Comparison of ENCODE assay signal across 19 mouse cellular contexts in the genomic region with DNA sequence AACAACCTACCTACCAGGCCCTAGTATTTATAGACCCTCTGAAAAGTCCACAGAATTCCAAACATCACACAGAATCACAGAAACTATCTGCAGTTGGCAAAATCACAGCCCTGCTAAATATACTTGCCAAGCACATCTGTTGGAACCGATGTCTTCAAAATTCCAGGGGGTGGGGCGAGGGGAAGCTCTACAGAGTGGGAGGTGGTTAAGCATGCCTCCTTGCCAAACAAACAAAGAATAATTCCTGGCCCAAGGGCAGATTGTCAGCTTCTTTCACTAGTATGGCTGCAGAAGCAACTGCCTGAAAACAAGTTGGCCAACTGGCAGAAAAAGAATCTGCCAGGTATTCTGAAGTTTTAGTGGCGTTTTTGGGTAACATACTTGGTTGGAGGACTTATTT. TPM values are rescaled to one million over a fixed set of nuclear protein-coding genes. Genes with fewer than 3 reads are reported as not detected.
DNase-seq lines count a peak whose midpoint lies in the region; ATAC-seq and TF ChIP-seq lines count a peak whose summit lies in the region.
"Had no signal": no experiment of that assay in that cellular context is flagged by ENCODE, and none has a peak within 500 bp of the region (broad histone marks: within the 10 kb centered on the region; RNA-seq: fewer than 3 reads in every experiment).

No protein-coding gene starts in this region.

- no peak overlapping the region for H3K4me3 ChIP-seq in intestine, postnatal 0 days (ENCODE audit: low read depth, low read length)
- no peak overlapping the region for H3K4me3 ChIP-seq in forebrain, embryonic 14.5 days (ENCODE audit: low read depth, low read length)
- H3K4me3 ChIP-seq: embryonic facial prominence, embryonic 12.5 days; hindbrain, embryonic 13.5 days; midbrain, embryonic 10.5 days; neural tube, embryonic 13.5 days had no signal

- H3K27ac ChIP-seq in intestine, postnatal 0 days (ENCODE audit: low read depth, low read length), result 0 out of 2 replicates have a peak overlapping the region, but pooled peaks have one; percentile 8
- no peak overlapping the region for H3K27ac ChIP-seq in forebrain, embryonic 14.5 days (ENCODE audit: low read depth, low read length)
- H3K27ac ChIP-seq: embryonic facial prominence, embryonic 12.5 days; hindbrain, embryonic 13.5 days; midbrain, embryonic 10.5 days; neural tube, embryonic 13.5 days; stomach, postnatal 0 days had no signal

- no peak overlapping the region for H3K9ac ChIP-seq in intestine, postnatal 0 days (ENCODE audit: low read depth, low read length)
- no peak overlapping the region for H3K9ac ChIP-seq in forebrain, embryonic 14.5 days (ENCODE audit: low read length)
- H3K9ac ChIP-seq: embryonic facial prominence, embryonic 12.5 days; hindbrain, embryonic 13.5 days; neural tube, embryonic 13.5 days had no signal

- H3K4me1 ChIP-seq in intestine, postnatal 0 days (replicated peaks; ENCODE audit: control insufficient read depth, insufficient read depth, low read length), result no peaks in the 10 kb centered on the region
- H3K4me1 ChIP-seq in forebrain, embryonic 14.5 days (ENCODE audit: control insufficient read depth, insufficient read depth, low read length), result no peaks in the 10 kb centered on the region
- H3K4me1 ChIP-seq: embryonic facial prominence, embryonic 12.5 days; hindbrain, embryonic 13.5 days; midbrain, embryonic 10.5 days; neural tube, embryonic 13.5 days had no signal

- no peak for TF ChIP-seq CTCF in intestine, postnatal 0 days (IDR thresholded peaks at IDR 0.05; ENCODE audit: low read depth)

- H3K27me3 ChIP-seq in intestine, postnatal 0 days (replicated peaks; ENCODE audit: control insufficient read depth, insufficient read depth, low read length), result no peaks in the 10 kb centered on the region
- no peaks in the 10 kb centered on the region for H3K27me3 ChIP-seq in forebrain, embryonic 14.5 days (replicated peaks; ENCODE audit: control insufficient read depth, insufficient read depth, low read length)
- H3K27me3 ChIP-seq: embryonic facial prominence, embryonic 12.5 days; hindbrain, embryonic 13.5 days; neural tube, embryonic 13.5 days had no signal

- no peaks in the 10 kb centered on the region for H3K9me3 ChIP-seq in intestine, postnatal 0 days (ENCODE audit: control insufficient read depth)
- H3K9me3 ChIP-seq in forebrain, embryonic 14.5 days (replicated peaks; ENCODE audit: control insufficient read depth, low read length), result no peaks in the 10 kb centered on the region
- H3K9me3 ChIP-seq: embryonic facial prominence, embryonic 12.5 days; G1E; hindbrain, embryonic 13.5 days; midbrain, embryonic 10.5 days; neural tube, embryonic 13.5 days had no signal

- 63% methylated on average over 3 of the region's 3 CpGs for whole genome bisulfite sequencing in intestine, postnatal 0 days
- WGBS in forebrain, embryonic 14.5 days, result 74% methylated on average over 3 of the region's 3 CpGs

- peak; percentile 28 for DNase-seq in adrenal gland, adult 2 months
- no peak for DNase-seq in adrenal gland, adult 18-20 months (ENCODE audit: low spot score in 2 of 2)
- peak; percentile 18 for DNase-seq in ovary, postnatal 14 days (ENCODE audit: low spot score)
- DNase-seq in ovary, postnatal 10 days (ENCODE audit: low spot score), result no peak
- DNase-seq in forebrain, embryonic 14.5 days (ENCODE audit: low spot score), result no peak
- no peak for DNase-seq in left cerebral cortex, postnatal 36 days (ENCODE audit: low spot score in 2 of 2)
- no peak for DNase-seq in natural killer cell, adult 2 months (ENCODE audit: low spot score in 2 of 2)
- DNase-seq: adrenal gland, adult 8-10 months; cerebellum, adult 8-10 months; right cerebral cortex, postnatal 25 days had no signal

- ATAC-seq in intestine, postnatal 0 days, result no peak
- no peak for ATAC-seq in forebrain, embryonic 14.5 days

- H3K36me3 ChIP-seq in intestine, postnatal 0 days (ENCODE audit: control insufficient read depth, insufficient read depth), result no peaks in the 10 kb centered on the region
- H3K36me3 ChIP-seq in forebrain, embryonic 14.5 days (ENCODE audit: control insufficient read depth, insufficient read depth, low read length), result no peaks in the 10 kb centered on the region
- H3K36me3 ChIP-seq: embryonic facial prominence, embryonic 12.5 days; G1E; hindbrain, embryonic 13.5 days; midbrain, embryonic 10.5 days; neural tube, embryonic 13.5 days had no signal

- no peak overlapping the region for H3K4me2 ChIP-seq in intestine, postnatal 0 days (replicated peaks; ENCODE audit: low read depth)
- H3K4me2 ChIP-seq in forebrain, embryonic 14.5 days (ENCODE audit: low read length), result no peak overlapping the region
- H3K4me2 ChIP-seq: embryonic facial prominence, embryonic 12.5 days; hindbrain, embryonic 13.5 days; liver, embryonic 11.5 days; neural tube, embryonic 13.5 days had no signal

- intact Hi-C loops in left cerebral cortex, postnatal 36 days (cut with DNase I), result no loop called here

RNA-seq across cellular contexts. Expression of gene Rnase10, which starts 9.7 kb away (rescaled TPM):
- under 1 TPM; 0.24 to 0.26 TPM for total RNA-seq in adrenal gland, adult 2 months (2021)
- polyA plus RNA-seq in adrenal gland, adult 2 months (2012; rRNA removed), result not detected in 2 replicates
- total RNA-seq in adrenal gland, adult 18-20 months (2021), result not detected
- polyA plus RNA-seq in intestine, postnatal 0 days (2015; fragmentation: Nextera tagmentation; extraction: Ambion mirVana), result 0.16 and 0.29 TPM in 2 replicates
- not detected in 2 replicates for polyA plus RNA-seq in forebrain, embryonic 14.5 days (2014; fragmentation: Nextera tagmentation; extraction: Ambion mirVana)
- total RNA-seq in left cerebral cortex, postnatal 36 days (2021), result under 1 TPM; 0.20 to 0.25 TPM
- total RNA-seq: layer of hippocampus, postnatal 25 days had no signal
- polyA plus RNA-seq: embryonic facial prominence, embryonic 12.5 days; G1E; hindbrain, embryonic 13.5 days; liver, embryonic 11.5 days; midbrain, embryonic 10.5 days; neural tube, embryonic 13.5 days had no signal

RNA-seq across cellular contexts. Expression of gene Rnase9, which starts 24.4 kb away (rescaled TPM):
- not detected for total RNA-seq in adrenal gland, adult 2 months (2021)
- polyA plus RNA-seq in adrenal gland, adult 2 months (2012; rRNA removed), result not detected in 2 replicates
- total RNA-seq in adrenal gland, adult 18-20 months (2021), result not detected
- polyA plus RNA-seq in intestine, postnatal 0 days (2015; fragmentation: Nextera tagmentation; extraction: Ambion mirVana), result not detected in 2 replicates
- not detected in 2 replicates for polyA plus RNA-seq in forebrain, embryonic 14.5 days (2014; fragmentation: Nextera tagmentation; extraction: Ambion mirVana)
- not detected for total RNA-seq in left cerebral cortex, postnatal 36 days (2021)
- total RNA-seq: adrenal gland, adult 8-10 months; layer of hippocampus, postnatal 25 days had no signal
- polyA plus RNA-seq: embryonic facial prominence, embryonic 12.5 days; G1E; hindbrain, embryonic 13.5 days; liver, embryonic 11.5 days; midbrain, embryonic 10.5 days; neural tube, embryonic 13.5 days; stomach, postnatal 0 days had no signal

RNA-seq across cellular contexts. Expression of gene Rnase11, which starts 32.7 kb away (rescaled TPM):
- not detected for total RNA-seq in adrenal gland, adult 2 months (2021)
- not detected in 2 replicates for polyA plus RNA-seq in adrenal gland, adult 2 months (2012; rRNA removed)
- total RNA-seq in adrenal gland, adult 18-20 months (2021), result not detected
- polyA plus RNA-seq in intestine, postnatal 0 days (2015; fragmentation: Nextera tagmentation; extraction: Ambion mirVana), result not detected in 2 replicates
- not detected in 2 replicates for polyA plus RNA-seq in forebrain, embryonic 14.5 days (2014; fragmentation: Nextera tagmentation; extraction: Ambion mirVana)
- not detected for total RNA-seq in left cerebral cortex, postnatal 36 days (2021)
- total RNA-seq: adrenal gland, adult 8-10 months; layer of hippocampus, postnatal 25 days had no signal
- polyA plus RNA-seq: embryonic facial prominence, embryonic 12.5 days; G1E; hindbrain, embryonic 13.5 days; liver, embryonic 11.5 days; midbrain, embryonic 10.5 days; neural tube, embryonic 13.5 days; stomach, postnatal 0 days had no signal

RNA-seq across cellular contexts. Expression of gene Rnase12, which starts 40.2 kb away (rescaled TPM):
- not detected for total RNA-seq in adrenal gland, adult 2 months (2021)
- polyA plus RNA-seq in adrenal gland, adult 2 months (2012; rRNA removed), result not detected in 2 replicates
- not detected for total RNA-seq in adrenal gland, adult 18-20 months (2021)
- polyA plus RNA-seq in intestine, postnatal 0 days (2015; fragmentation: Nextera tagmentation; extraction: Ambion mirVana), result 0.51 and 0.90 TPM in 2 replicates
- not detected in 2 replicates for polyA plus RNA-seq in forebrain, embryonic 14.5 days (2014; fragmentation: Nextera tagmentation; extraction: Ambion mirVana)
- total RNA-seq in left cerebral cortex, postnatal 36 days (2021), result not detected
- total RNA-seq: adrenal gland, adult 8-10 months; G1E; layer of hippocampus, postnatal 25 days had no signal
- polyA plus RNA-seq: embryonic facial prominence, embryonic 12.5 days; G1E; hindbrain, embryonic 13.5 days; midbrain, embryonic 10.5 days; neural tube, embryonic 13.5 days had no signal

RNA-seq across cellular contexts. Expression of gene Olfr750, which starts 57.0 kb away (rescaled TPM):
- total RNA-seq in adrenal gland, adult 2 months (2021), result under 1 TPM in 1 of 2 experiments, not detected in 1; 0.06 TPM
- polyA plus RNA-seq in adrenal gland, adult 2 months (2012; rRNA removed), result not detected in 2 replicates
- under 1 TPM in 1 of 2 experiments, not detected in 1; 0.03 TPM for total RNA-seq in adrenal gland, adult 18-20 months (2021)
- not detected in 2 replicates for polyA plus RNA-seq in intestine, postnatal 0 days (2015; fragmentation: Nextera tagmentation; extraction: Ambion mirVana)
- not detected in 2 replicates for polyA plus RNA-seq in forebrain, embryonic 14.5 days (2014; fragmentation: Nextera tagmentation; extraction: Ambion mirVana)
- not detected for total RNA-seq in left cerebral cortex, postnatal 36 days (2021)
- total RNA-seq: adrenal gland, adult 8-10 months; layer of hippocampus, postnatal 25 days had no signal
- polyA plus RNA-seq: embryonic facial prominence, embryonic 12.5 days; G1E; hindbrain, embryonic 13.5 days; liver, embryonic 11.5 days; midbrain, embryonic 10.5 days; neural tube, embryonic 13.5 days; stomach, postnatal 0 days had no signal

Comparison
In these comparisons a context has a peak if more than half of its experiments do, and no peak if none do; other contexts are left out.
1. DNase-seq: peak in adrenal gland, adult 2 months (single experiment) and ovary, postnatal 14 days (single experiment); none in adrenal gland, adult 18-20 months (0 of 2), ovary, postnatal 10 days (single experiment), forebrain, embryonic 14.5 days (single experiment), left cerebral cortex, postnatal 36 days (0 of 2) and natural killer cell, adult 2 months (0 of 2).